Mouse (Mus musculus): Measurements from ENCODE around the gene 4930583I09Rik. TPM values are rescaled to one million over a fixed set of nuclear protein-coding genes. Genes with fewer than 3 reads are reported as not detected.

4930583I09Rik gene
- polyA plus RNA-seq, 1 experiment from 2014 or later: not detected

DNA sequence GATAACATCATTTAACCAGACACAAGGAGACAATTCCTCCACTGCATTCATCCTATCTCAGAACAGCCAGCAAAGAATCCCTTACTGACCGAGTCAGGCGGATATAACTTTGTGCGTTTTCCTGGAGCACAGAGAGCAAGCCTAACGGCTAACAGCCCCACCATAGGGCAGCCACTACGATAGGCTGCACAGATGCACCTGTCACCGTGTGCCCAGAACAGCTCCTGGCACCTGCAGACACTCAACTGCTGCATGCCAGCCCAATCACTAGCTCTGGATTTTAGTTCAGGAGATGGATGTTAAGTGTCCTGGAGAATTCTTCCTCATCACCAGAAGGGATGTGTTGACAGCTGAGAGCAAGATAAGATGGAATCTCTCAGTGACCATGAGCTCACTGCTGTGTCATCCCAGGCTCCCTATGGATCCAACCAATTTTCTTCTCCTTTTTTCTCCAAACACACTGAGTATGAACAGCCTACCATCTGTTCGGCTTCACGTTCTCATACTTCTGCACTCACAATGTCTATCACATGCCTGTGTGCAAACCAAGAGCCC, 29.8 kb downstream of the 4930583I09Rik start:
- no peak for DNase-seq
- H3K9ac ChIP-seq (replicated peaks): no peak overlapping the region
- H3K4me2 ChIP-seq (ENCODE audit: low read depth, low read length): no peak overlapping the region

DNA sequence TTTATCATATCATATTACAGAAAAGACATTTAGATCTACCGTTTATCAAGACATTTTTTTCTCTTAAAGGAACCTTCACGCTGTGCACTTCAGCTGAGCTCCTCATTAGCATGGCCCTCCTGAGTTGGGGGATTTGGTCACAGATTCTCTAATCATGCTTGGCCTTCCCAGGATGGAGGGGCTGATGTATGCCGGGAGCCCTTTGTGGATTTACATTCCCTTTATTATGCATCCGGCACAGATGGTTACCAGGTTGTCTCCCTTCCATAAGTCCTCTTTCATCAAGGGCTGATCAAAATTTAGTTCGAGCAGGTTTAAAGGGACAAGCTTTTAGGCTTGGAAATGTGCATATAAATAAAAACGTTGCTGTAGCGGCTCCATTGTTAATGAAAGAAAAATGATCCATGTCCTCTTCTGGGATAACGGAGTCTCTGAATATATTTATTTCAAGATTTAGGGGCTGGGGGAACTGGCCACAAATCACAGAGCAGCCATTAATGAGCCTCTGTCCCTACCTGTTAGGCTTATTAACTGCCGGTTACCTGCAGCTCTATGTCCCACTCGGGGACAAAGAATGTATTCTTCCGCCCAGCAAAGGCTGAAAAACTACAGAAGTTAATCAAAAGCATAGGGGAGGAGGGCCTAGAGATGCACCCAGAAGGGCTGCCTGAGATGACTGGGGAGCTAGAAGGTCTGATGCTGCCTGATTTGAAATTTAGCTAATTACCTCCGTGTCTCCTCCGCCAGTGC, 31.3 kb downstream of the 4930583I09Rik start:
- no peak overlapping the region for H3K4me2 ChIP-seq (ENCODE audit: low read depth, low read length)
- H3K9me3 ChIP-seq (ENCODE audit: low read length): no peaks in the 10 kb centered on the region
- H3K4me3 ChIP-seq (ENCODE audit: low read depth, low read length): no peak overlapping the region
- DNase-seq: no peak
- ATAC-seq: no peak
- H3K27me3 ChIP-seq (ENCODE audit: insufficient read depth, low read length): no peaks in the 10 kb centered on the region
- WGBS (ENCODE audit: insufficient replicate concordance): 75% methylated on average over 13 of the region's 13 CpGs
- H3K27ac ChIP-seq (ENCODE audit: low read depth): no peak overlapping the region
- H3K4me1 ChIP-seq (ENCODE audit: insufficient read depth): no peaks in the 10 kb centered on the region
- no peaks in the 10 kb centered on the region for H3K36me3 ChIP-seq (replicated peaks; ENCODE audit: insufficient read depth, low read length)
- H3K9ac ChIP-seq (replicated peaks): no peak overlapping the region
- TF ChIP-seq CTCF (IDR thresholded peaks at IDR 0.05; ENCODE audit: low read depth) (no peak), EP300 (IDR thresholded peaks at IDR 0.05; ENCODE audit: low read depth) (no peak)

More for the DNA sequence above, 29.8 kb downstream of the 4930583I09Rik start:
- Histone ChIP-seq H3K9me3 (ENCODE audit: low read length) (no peaks in the 10 kb centered on the region), H3K4me1 (ENCODE audit: insufficient read depth) (no peaks in the 10 kb centered on the region), H3K36me3 (replicated peaks; ENCODE audit: insufficient read depth, low read length) (no peaks in the 10 kb centered on the region), H3K27ac (ENCODE audit: low read depth) (no peak overlapping the region), H3K4me3 (ENCODE audit: low read depth, low read length) (no peak overlapping the region), H3K27me3 (ENCODE audit: insufficient read depth, low read length) (no peaks in the 10 kb centered on the region)
- WGBS (ENCODE audit: insufficient replicate concordance): 73% methylated on average over 8 of the region's 8 CpGs
- TF ChIP-seq CTCF (IDR thresholded peaks at IDR 0.05; ENCODE audit: low read depth) (no peak), EP300 (IDR thresholded peaks at IDR 0.05; ENCODE audit: low read depth) (no peak)
- ATAC-seq: no peak

DNA sequence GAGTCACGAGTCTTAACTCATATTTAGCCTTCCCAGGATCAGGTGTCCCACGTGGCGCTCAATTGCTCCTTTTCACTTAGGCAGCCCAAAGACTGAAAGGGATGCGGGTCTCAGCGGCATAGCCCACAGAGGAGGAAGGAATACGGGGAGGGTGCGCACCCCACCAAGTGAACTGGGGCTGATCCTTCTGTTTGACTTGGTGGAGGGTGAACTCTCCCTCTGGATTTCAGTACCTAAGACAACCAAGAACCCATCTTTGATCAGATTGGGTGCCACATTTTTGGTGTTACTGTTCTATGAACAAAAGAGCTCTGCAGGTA, 33.0 kb downstream of the 4930583I09Rik start:
- ATAC-seq: no peak
- H3K27me3 ChIP-seq (ENCODE audit: insufficient read depth, low read length): no peaks in the 10 kb centered on the region
- no peak overlapping the region for H3K4me2 ChIP-seq (ENCODE audit: low read depth, low read length)
- H3K27ac ChIP-seq (ENCODE audit: low read depth): no peak overlapping the region
- DNase-seq: no peak
- no peaks in the 10 kb centered on the region for H3K9me3 ChIP-seq (ENCODE audit: low read length)
- H3K4me3 ChIP-seq (ENCODE audit: low read depth, low read length): no peak overlapping the region
- H3K4me1 ChIP-seq (ENCODE audit: insufficient read depth): no peaks in the 10 kb centered on the region
- H3K9ac ChIP-seq (replicated peaks): no peak overlapping the region
- WGBS (ENCODE audit: insufficient replicate concordance): 69% methylated on average over 7 of the region's 7 CpGs
- no peaks in the 10 kb centered on the region for H3K36me3 ChIP-seq (replicated peaks; ENCODE audit: insufficient read depth, low read length)
- no peak for TF ChIP-seq CTCF (IDR thresholded peaks at IDR 0.05; ENCODE audit: low read depth)
- TF ChIP-seq EP300 (IDR thresholded peaks at IDR 0.05; ENCODE audit: low read depth): no peak

DNA sequence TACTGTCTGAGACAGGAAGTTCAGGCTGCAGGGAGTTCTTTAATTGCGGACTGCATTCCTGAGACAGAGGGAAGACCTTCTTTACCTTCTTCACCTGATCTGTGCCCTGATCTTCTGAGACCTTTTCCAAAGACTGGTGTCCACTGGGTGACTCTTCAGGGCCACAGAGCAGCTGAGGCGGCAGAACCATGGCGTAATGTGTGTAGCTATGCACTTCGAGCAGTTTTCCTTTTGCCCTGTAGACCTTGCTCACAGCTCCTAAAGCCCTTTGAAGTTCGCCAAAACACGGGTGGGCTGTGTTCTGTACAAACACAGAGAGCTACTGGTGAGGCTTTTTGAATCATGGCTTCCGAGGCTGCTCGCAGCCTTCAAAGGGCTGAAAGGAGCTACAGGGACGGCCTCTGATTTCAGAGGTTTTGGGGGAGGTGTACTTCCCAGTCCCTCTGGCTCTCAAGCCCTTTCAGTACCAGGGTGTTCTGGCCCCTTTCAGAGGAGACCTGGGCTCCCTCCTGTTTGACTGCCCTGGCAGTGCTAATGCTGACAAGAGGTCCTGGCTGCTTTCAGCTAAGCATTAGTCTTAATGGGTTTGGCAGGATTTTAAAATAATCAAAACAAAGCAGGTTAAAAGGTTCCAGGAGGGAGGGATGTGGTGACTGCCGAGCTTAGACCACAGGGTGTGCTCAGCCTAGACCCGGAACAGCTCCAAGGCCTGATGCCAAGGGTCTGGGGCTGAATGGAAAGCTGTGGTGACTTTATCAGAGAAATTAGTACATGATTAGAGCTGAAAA, 33.5 kb downstream of the 4930583I09Rik start:
- Histone ChIP-seq H3K9ac (replicated peaks) (no peak overlapping the region), H3K4me3 (ENCODE audit: low read depth, low read length) (no peak overlapping the region), H3K27me3 (ENCODE audit: insufficient read depth, low read length) (no peaks in the 10 kb centered on the region), H3K36me3 (replicated peaks; ENCODE audit: insufficient read depth, low read length) (no peaks in the 10 kb centered on the region), H3K27ac (ENCODE audit: low read depth) (no peak overlapping the region), H3K4me1 (ENCODE audit: insufficient read depth) (no peaks in the 10 kb centered on the region), H3K4me2 (ENCODE audit: low read depth, low read length) (no peak overlapping the region), H3K9me3 (ENCODE audit: low read length) (no peaks in the 10 kb centered on the region)
- TF ChIP-seq CTCF (IDR thresholded peaks at IDR 0.05; ENCODE audit: low read depth) (no peak), EP300 (IDR thresholded peaks at IDR 0.05; ENCODE audit: low read depth) (no peak)
- DNase-seq: no peak
- WGBS (ENCODE audit: insufficient replicate concordance): 51% methylated on average over 11 of the region's 11 CpGs
- ATAC-seq: no peak

DNA sequence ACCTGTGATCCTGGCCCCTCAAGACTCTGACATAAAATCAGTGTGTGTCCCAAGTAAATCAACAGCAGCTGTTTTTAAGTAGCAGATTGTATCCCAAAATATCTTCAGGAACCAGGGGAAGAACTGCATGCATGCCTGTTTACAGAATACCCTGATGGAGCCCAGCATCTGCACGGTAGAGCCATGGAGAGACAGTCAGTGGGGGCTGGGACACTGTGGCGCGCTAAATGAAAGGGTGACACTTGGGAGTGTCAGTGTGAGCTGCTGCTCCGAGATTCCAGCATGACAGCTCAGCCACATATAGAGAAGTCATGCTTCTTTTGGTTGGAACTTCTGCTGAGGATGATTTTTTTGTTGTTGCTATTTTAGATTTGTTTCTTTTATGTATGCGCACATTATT, 43.2 kb downstream of the 4930583I09Rik start:
- no peak overlapping the region for H3K4me2 ChIP-seq (ENCODE audit: low read depth, low read length)
- no peaks in the 10 kb centered on the region for H3K4me1 ChIP-seq (ENCODE audit: insufficient read depth)
- WGBS (ENCODE audit: insufficient replicate concordance): 70% methylated on average over 5 of the region's 5 CpGs
- H3K27me3 ChIP-seq (ENCODE audit: insufficient read depth, low read length): no peaks in the 10 kb centered on the region
- ATAC-seq (no peak), DNase-seq (no peak)
- no peaks in the 10 kb centered on the region for H3K36me3 ChIP-seq (replicated peaks; ENCODE audit: insufficient read depth, low read length)
- TF ChIP-seq EP300 (IDR thresholded peaks at IDR 0.05; ENCODE audit: low read depth) (no peak), CTCF (IDR thresholded peaks at IDR 0.05; ENCODE audit: low read depth) (no peak)
- no peak overlapping the region for H3K27ac ChIP-seq (ENCODE audit: low read depth)
- H3K9me3 ChIP-seq (ENCODE audit: low read length): no peaks in the 10 kb centered on the region
- no peak overlapping the region for H3K9ac ChIP-seq (replicated peaks)
- H3K4me3 ChIP-seq (ENCODE audit: low read depth, low read length): no peak overlapping the region

DNA sequence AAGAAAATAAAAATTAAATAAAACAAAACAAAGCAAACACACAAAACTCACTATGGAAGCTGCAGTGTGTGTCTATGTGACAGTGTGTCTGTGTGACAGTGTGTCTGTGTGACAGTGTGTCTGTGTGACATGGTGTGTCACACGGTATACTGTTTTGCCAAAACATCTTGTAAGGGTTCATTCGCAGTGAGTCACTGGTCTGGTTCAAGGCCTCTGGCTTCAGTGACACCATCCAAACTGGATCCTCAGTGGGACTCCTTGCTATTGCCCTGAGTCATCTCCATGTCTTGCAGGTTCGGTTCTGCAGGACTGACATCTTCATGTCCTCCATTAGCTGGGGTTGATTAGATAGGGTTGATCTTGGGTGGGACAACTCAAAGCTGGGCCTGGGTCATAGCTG, 43.8 kb downstream of the 4930583I09Rik start:
- H3K9me3 ChIP-seq (ENCODE audit: low read length): no peaks in the 10 kb centered on the region

More for the DNA sequence above, 43.8 kb downstream of the 4930583I09Rik start:
- no peak for ATAC-seq
- H3K4me2 ChIP-seq (ENCODE audit: low read depth, low read length): no peak overlapping the region
- DNase-seq: no peak
- no peaks in the 10 kb centered on the region for H3K27me3 ChIP-seq (ENCODE audit: insufficient read depth, low read length)
- H3K9ac ChIP-seq (replicated peaks): no peak overlapping the region
- H3K4me3 ChIP-seq (ENCODE audit: low read depth, low read length): no peak overlapping the region
- no peaks in the 10 kb centered on the region for H3K36me3 ChIP-seq (replicated peaks; ENCODE audit: insufficient read depth, low read length)
- TF ChIP-seq CTCF (IDR thresholded peaks at IDR 0.05; ENCODE audit: low read depth): no peak
- TF ChIP-seq EP300 (IDR thresholded peaks at IDR 0.05; ENCODE audit: low read depth): no peak
- H3K4me1 ChIP-seq (ENCODE audit: insufficient read depth): no peaks in the 10 kb centered on the region
- no peak overlapping the region for H3K27ac ChIP-seq (ENCODE audit: low read depth)
- WGBS (ENCODE audit: insufficient replicate concordance): 80% methylated on average over 3 of the region's 3 CpGs
